Mouse (Mus musculus) liver (tissue): ENCODE measurements at regions not wholly inside any gene's neighbourhood (a gene's known extent, or its start where the extent isn't known, plus 50 kb on each side); places are given as distances from the start of the nearest gene placed in this dataset.

Experiments
- DNase-seq: peaks from one replicate; pipeline ENCODE4 v3.0.0-alpha.2; 2020; ENCODE audit warnings: mixed read lengths

DNA sequence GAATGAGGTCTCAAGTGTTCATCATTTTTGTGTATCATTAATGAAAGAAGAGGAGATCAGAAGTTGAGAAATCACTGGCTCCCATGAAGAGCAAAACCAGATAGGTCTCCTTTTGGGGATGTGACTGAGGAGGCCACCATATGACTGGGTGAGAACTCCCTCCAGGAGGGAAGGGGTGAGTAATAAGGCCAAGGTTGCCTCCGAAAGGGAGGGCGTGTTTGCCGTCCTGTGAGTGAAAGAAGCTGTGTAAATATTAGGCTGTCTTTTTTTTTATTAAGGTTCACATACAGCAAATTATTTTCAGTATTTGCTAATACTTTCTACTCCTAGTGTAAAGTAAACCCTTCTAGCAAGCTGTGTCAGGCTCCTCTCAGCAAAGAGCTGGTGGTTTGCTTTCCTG lies 116.7 kb upstream of the Pik3r1 start:
- no peak for DNase-seq

DNA sequence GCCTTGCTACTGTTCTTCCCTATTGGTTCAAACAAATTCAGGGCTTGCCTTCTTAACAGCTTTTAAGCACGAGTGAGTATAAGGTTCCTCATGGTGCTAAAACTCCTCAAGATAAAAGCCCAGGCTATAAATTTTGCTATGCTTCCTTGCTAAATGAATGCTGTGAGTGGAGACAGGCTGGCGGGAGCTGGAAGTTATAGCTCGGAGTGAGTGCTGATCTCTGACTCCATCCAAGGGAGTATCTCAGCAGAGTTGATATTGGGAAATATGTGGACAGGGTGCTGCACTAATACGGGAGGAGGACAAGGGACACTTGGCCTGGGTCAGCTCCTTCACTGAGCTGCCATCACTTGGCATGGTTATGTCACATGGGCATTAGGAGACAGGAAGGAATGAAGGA lies 123.5 kb upstream of the Pik3r1 start:
- no peak for DNase-seq

DNA sequence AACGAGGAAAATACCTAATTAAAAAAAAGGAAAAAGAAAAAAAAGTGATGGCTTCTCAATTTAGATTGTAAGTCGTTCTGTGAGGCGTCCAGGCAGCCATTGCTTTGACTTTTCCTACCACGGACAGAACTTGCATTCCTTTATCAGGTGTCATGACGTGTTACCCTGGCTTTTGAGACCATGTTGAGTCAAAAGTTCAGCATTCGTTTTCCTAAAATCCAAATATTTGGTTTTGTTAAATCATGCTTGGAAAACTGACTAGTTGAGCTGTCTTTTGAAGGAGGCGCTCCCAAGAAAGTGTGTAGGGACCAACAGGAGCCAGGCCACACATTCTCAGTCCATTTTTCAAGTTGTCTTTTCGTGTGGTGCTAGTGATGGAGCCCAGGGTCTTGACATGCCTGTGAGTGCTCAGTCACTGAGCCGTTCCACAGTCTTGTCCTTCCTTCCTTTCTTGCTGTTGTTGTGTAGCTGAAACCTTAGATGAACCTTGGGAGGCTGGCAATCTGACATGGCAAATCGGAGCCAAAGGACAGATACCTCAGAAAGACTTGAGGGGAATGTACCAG lies 125.1 kb upstream of the Pik3r1 start:
- no peak for DNase-seq

DNA sequence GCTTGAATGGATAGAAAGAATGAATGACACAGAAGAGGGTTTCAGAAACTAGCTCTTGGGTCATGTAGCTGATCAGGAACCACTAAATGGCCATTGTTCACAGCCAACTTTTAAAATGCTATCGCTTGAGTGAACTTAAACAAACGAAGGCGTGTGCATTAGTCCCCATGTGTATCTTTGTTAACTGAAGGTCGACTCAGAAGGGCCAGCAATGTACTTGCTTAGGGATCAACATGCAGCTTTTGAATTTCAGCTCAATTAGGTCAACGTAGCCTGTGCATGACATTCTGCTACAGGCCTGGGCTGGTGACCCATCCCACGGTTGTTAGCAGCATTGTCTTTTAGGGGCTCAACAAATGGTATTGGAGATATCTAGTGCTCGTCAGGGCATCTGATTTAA lies 127.1 kb upstream of the Pik3r1 start:
- no peak for DNase-seq

DNA sequence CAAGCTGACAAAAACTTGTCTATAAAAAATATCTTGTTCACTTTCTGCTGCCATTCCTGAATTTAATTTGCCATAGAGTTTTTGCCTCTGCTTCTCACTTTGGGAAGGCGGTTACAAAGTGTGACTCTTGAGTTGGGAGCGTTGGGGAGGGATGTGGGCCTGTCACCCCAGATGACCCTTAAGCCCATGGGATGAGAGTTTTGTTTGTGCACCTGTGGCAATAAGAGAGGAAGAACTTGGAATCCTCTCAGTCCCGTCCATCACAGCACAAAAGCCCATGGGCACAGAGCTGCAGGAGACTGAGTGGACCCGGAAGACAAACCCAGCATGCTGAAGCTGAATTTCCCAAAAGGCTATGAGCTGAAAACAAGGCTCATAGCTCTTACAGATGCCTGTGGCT lies 127.7 kb upstream of the Pik3r1 start:
- no peak for DNase-seq

DNA sequence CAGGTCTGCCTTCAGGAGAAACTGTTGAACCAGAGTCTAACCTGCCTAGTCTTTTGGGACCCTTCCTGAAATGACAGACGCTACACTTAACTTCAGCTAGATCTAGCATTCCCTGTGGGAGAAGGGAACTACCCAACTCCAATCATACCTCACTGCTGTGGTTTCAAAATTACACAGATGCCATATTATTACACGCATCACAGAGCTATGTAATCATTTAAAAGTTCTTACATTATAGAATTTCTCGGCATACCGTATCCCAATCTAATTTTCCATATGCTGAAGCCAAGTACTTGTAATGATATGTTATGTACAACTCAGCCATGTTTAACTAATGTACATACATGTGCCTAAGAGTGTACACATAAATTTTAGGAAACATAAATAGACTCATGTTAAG lies 128.9 kb upstream of the Pik3r1 start:
- no peak for DNase-seq

DNA sequence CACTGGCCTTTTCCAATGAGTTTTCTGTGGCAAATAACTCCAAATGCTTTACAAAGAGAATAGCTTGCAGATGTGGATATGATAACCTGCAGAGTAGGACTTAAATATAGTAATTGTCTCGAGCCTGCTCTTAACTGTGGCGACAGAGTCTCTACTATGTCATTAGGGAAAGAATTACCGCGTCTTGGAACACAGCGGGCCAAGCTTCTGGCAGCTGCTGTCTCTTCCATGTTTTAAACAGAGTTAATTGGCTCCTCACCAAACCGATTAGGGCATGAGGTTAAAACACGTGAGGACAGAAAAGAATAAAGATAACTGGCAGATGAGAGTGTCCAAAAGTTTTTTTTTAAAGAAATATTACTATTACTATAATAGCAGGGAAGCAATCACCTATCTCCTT lies 134.2 kb upstream of the Pik3r1 start:
- no peak for DNase-seq

DNA sequence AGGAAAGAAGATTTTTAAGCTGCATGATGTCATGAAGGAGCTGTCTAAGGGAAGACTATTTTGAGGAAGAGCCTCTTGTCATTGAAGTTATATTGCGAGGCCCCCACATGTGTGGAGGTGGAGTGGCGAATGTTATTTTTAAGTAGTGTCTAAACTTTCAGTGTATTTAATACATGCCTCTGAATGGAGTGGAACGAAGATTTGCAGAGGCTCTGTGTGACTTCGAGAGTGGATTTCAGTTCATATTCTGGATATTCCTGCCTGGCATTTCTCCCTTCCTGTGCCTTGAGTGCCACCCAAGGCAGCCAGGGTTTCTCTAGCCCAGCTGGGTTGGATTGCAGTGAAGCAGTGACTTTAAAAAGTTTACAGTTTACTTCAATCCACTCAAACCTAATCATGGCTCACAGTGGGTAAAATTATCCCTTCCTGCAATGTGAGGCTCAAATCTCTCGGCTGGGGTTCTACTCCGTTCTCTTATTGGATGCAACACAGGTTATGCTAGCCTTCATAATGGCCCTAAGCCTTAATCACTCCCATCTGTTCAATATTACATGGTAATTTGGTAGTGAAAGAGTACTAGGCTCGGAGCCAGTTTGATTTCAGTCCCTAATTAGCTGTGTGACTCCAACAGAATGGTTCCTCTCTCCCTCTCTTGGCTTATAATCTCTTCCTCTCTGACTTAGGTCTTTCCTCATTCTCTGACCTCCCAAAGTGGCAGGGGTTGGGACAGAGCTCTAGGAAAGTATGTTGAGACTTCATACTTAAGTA lies 138.1 kb upstream of the Pik3r1 start:
- no peak for DNase-seq

DNA sequence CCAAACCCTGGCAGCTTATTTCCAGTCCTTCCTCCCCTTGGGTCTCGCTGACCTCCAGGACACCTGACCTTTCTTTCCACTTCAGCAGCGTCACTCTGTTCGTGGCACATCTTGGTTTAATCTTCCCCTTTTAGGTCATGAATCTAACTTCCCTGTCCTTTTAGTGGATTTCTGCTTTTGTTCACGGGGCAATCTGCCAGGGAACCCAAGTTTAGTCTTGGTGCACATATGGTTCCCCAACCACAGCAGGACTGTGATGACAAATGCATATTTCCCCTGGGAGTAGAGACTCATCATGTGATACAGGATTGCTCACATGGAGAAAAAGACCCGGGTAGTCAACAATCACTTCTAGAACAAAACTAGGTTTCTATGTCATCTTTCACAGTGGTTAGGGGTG lies 141.0 kb upstream of the Pik3r1 start:
- DNase-seq: no peak

DNA sequence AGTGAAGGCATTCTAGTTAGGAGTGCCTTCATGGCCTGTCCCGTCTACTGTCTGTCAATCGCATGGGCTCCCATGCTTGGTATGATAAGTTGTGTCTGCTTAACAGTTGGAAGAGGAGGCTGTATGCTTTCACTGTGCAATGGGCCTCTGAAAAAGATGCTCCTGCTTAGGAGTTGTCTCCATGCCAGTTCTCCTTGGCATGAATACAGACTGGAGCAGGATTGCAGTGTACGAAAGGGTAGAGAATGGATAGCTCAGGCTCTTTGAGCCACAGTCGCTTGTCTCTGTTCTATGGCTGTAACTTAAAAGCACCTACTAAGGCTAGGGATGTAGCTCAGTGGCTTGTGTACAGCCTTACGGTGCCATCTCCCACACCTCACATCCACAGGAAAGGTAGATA lies 142.7 kb upstream of the Pik3r1 start:
- no peak for DNase-seq

DNA sequence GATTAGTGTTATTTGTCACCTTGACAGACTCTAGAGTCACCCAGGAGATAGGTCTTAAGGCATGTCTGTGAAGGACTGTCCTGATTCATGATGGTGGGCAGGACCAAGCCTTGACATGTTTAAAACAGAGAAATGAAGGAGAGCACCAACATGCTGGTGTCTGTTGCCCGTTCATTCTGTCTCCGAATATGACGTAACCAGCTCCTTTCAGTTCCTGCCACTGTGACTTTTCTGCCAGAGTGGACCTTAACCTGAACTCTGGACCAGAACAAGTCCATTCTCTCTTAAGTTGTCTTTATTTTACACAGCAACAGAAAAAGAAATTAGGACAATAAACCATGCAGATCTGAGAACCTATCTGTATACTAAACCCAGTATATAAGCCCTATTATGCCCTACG lies 146.1 kb upstream of the Pik3r1 start:
- DNase-seq: no peak

DNA sequence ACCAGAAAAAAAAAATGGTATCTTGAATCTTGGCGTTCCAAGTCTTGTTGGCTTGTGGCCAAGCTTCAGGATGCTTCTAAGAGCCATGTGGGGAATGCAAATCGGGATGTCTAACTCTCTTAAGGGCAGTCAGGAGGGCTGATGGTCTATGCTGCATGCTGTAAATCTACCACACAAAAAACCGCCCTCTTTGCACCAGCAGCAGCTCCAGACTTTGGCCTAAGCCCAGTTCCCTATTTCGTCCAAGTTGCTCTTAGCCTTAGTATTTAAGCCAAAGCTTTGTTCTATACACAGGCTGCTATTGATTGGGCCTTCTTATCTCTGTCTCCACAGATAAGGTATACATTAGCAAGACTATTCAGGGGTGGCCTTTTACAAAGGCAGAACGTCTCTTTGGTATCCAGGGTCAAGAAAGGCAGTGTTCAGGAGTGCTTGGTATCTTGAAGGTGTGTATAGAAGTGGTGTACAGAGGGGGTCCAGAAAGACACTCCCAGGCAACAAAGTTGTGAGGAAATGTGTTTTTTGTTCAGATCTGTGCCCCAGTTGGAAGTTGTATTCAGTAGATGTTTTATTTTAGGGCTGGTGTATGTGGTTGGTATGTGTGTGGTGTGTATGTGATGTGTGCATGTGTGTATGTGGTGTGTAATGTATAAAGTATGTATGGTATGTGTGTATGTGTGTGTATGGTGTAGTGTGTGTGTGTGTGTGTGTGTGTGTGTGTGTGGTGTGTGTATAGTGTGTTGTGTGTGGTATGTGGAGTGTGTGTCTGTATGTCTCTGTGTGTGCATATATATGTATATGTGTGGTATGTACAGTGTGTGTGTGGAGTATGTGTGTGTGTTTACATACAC lies 146.9 kb upstream of the Pik3r1 start:
- DNase-seq: peak; percentile 9

DNA sequence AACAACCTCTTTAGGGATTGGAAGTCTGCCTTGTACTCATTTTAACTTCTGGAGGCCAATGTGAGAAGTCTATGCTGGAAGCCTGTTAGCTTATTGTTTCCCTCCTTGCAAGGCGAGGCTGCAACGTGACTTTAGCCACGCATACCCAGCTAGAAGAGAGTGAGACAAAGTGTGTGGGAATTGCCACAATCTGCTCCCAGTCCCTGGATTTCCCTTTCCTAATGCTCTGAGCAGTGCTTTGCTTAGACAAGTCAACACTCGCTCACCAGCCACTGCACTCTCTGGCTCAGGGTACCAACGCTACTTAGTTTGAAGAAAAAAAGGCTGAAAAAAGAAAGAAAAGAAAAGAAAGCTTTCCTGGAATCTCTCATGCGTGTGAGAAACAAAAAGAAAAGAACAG lies 147.5 kb upstream of the Pik3r1 start:
- DNase-seq: no peak

DNA sequence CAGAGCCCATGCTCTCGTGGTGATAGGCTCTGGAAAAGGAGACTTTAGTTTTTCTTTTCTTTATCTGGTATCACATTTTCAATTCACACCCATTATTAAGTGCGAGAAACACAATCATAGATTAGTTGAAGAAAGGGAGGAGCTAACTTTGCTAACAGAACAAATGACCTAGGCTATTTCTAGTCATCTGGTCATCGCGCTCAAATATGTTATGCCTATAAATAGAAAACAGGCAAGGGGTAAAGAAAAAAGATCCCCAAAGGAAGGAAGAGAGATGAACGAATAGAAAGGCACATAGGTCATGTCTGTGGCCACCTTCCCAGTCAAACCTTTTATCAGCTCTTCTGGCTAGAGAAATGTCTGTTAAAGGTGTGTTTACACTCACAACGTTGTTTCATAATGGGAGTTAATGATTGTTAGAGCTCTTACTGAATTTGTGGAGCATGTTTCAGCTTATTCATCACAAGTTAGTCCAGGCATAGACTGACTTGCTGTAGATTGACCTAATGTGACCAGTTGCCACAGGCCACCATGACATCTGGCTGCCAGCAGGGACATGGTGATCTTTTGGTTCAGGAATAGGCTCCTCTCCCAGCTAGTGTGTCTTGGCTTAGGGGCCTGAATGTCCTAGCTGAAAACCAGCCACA lies 148.1 kb upstream of the Pik3r1 start:
- DNase-seq: no peak

DNA sequence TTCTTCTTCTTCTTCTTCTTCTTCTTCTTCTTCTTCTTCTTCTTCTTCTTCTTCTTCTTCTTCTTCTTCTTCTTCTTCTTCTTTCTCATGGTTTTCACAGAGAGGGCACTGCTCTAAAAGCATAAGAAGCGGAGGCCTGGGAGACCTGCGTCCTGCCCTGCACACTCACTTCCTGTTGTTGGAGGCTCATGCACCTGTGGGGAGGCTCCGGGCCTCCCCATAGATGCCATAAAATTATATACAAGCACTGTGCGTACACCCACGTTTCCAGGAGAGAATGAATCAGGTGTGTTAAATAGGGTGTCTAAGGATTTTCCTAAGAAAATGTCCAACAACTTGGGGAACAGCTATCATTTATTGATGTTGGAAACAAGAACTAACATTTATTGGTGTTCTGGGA lies 148.9 kb upstream of the Pik3r1 start:
- DNase-seq: no peak

DNA sequence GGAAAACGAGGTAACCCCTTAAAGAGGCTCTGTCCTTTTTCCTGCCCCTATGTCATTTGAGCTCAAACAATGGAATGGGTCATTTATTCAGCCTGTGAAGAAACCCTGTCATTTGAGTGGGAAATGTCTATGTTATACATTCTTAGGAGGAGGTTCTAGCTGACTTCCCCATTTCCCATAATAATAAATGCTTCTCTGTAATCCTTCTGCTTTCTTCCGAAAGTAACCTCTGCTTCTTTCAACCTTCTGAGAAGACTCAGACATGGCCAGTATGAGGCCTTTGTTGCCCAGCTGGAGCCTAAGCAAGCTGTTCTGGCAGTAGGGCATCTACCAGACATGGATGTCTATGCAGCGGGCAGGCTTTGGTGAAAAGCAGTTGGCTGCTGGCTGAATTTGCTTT lies 150.2 kb upstream of the Pik3r1 start:
- no peak for DNase-seq

DNA sequence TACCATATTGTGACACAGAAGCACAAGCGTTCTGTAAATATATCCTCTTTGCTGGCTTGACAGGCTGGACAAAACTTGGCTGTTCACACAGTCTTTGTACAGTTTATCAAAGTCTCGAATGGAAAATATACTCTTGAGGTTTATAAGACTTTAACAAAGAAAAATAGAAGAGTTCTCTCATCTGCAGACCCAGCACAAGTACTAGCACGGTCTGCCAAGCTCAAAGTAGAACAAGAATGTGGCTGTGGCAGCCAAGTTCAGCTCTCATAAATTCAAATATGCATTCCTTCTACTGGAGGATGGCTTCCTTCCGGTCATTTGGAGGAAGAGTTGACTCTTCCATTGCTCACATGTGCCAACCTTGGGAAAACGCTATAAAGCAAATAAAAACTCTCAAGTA lies 151.2 kb upstream of the Pik3r1 start:
- DNase-seq: no peak

DNA sequence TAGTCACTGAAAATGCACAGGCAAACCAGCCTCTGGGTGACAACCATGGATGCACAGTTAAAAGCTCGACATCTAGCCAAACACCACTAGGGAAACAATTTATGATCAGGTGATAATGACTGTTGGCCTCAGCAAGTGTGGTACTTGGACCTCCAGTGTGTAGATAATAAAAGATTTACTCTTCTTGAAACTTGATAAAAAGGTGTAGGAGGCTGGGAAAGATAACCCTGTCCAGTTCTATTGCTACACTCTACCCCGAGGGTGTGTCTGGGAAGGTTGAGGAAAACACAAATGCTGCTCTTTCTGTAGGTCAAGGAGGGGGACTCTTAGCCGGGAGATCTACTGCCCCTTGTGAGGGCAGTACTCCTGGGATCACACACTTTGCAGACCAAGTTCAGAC lies 152.4 kb upstream of the Pik3r1 start:
- DNase-seq: no peak

DNA sequence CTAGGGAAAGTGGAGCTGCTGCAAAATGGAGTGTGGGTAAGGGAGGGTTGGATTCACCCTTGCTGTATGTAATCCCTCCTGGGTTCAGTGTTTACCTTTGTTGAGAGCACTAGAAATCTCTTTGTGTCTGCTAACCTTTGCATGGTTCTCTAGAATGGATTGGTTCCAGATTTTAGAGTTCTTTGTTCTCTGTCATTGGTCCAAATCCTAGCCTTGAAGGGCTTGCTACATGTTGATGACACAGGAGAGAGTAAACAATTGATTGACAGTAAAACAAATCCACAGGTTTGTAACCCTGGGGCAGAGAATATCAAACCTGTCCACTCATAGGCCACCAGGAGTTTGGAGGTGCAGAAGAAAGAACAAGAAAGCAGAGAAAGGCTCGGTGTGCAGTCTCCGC lies 156.6 kb upstream of the Pik3r1 start:
- DNase-seq: no peak

DNA sequence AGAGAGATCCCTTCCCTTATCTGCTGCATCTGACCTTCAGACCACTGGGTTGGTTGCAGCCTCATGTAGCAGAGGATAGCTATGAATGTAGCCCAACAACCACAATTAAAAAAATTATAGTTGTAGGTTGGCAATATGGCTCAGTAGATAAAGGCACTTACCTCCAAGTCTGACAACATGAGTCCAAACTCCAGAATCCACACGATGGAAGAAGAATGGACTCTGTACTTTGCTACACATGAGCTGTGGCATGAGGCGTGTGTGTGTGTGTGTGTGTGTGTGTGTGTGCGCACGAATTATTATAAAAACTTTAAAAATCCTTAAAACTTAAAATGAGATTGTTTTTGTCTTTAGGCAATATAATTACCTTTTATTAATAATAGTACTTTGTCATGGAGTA lies 163.2 kb upstream of the Pik3r1 start:
- DNase-seq: no peak

DNA sequence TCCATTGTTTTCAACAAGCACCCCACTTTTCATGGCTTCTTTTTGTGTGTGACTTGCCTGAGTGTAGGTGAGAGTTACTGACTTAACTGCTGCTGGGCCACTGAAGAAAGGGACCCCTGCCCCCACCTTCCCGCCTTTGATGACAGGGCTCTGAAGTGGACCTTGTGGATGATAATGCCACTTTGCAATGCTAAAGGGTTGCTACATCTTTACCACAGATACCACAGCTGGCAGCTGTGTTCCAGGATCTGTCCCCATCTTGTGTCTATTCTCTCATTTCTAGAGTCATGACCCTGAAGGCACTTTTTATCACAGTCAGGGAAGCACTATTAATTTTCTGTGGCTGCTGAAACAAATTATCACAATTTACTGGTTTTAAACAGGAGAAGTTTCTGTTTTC lies 163.9 kb upstream of the Pik3r1 start:
- no peak for DNase-seq

DNA sequence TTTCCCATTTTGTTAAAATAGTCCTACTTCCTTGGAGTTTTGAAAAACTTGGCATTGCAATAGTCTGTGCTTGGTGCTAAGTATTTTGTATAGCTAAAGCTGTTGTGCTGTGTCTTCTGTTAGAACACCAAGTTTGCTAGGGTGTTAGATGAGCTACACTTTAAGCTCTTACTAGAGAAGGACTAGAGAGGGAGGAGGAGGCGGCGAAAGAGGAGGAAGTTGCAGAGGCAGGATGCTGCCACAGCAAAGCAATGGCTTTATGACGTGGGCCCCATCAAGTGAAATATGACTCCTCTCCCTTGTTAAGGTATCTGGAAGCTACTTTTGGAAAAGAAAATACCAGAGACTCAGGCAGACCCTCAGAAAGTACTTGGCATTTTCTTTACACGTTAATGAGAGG lies 167.8 kb upstream of the Pik3r1 start:
- DNase-seq: no peak

DNA sequence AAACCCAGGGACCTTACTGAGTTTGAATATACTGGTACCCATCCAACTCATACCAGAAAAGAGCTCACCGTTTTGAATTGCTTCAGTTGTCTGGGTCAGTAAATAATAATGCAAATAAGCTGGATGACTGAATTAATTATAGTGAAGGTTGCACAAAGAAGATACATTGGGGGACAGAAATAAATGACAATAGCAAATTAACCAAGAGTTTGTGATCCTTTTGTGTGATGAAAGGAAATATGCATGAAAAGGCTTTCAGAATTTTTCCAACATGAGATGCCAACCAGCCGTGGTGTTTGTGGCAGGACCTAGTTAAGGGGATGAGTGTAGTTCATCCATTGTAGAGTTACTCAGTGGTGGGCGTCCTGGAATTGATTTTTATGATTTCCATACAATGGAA lies 186.5 kb upstream of the Pik3r1 start:
- DNase-seq: no peak
